Mouse (Mus musculus) right cerebral cortex, postnatal 36 days (tissue): ENCODE results near the gene Magea3.
"Not testable (repeated sequence)": the region's sequence is repeated elsewhere in the genome, so short reads cannot be mapped to it uniquely, and the experiment has no call there.

Source experiments
- DNase-seq, 2 experiments: peaks; one replicate each; pipeline ENCODE4 v3.0.0; 2022; ENCODE audit warnings: low spot score in 2 of 2, mixed read lengths in 1 of 2

Gene Magea3

DNA sequence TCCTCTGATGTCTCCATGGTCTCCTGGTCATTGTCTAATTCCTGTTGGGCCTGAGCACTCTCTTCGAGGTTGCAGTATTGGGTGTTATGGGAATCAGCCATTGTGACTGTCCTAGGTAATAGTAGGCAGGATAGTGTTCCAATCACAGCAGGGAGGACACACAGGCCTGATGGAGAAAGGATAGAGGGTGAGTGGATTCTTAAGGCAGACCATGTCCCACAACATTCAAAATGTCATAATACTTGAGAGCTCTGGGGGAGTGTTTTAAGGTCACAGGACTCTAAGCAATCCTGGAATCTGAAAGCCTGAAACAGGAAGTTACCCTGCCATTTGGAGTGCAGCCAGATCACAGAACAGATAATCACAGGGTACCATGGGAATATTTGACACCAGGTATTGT is at the start of gene Magea3:
Gene Magea3, minus strand, starts transcription at position 101 of the 400 bp plus-strand sequence.
- DNase-seq: not testable (repeated sequence)

DNA sequence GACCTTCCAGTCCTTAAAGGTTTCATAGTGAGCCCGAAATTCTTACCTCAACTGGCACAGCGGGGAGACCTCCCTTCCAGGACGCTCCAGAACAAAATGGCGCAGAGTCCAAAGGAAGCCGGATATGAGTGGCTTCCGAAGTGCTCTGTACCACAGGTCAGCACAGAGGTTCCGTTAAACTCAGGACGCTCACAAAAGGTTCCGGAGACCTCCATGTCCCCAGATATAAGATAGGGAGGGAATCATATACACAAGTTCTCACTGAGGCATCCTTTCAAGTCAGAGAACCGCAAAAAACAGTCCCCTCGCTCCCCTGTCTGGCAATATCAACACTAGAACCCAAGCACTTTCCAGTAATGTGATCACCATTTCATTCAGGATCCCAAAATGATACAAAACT is 46.4 kb upstream of the Magea3 start, which contains the start of gene Magea8:
Gene Magea8, minus strand, starts transcription at position 101 of the 400 bp plus-strand sequence.
- not testable (repeated sequence) for DNase-seq

GRCm38 (mm10) chrX:154935887-154936286 is 13.4 kb downstream of the Magea3 start, which contains the start of gene Magea6:
TSS of gene Magea6 (minus strand) at chrX:154935987.
- not testable (repeated sequence) for DNase-seq
